Mouse (Mus musculus) spleen, postnatal 10 days (tissue): ENCODE measurements around the gene Bmp6.

Source experiments
- DNase-seq, 2 experiments: peaks; one replicate each; pipeline ENCODE4 v3.0.0; 2021 to 2022; ENCODE audit warnings: low spot score in 2 of 2

Gene Bmp6

GRCm38 (mm10) chr13:38511979-38512378 lies 167.1 kb downstream of the Bmp6 start:
- no peak for DNase-seq

- DNase-seq, result no peak
Measured at GRCm38 (mm10) chr13:38513921-38514320, 169.0 kb downstream of the Bmp6 start.

GRCm38 (mm10) chr13:38515431-38515830 lies 170.5 kb downstream of the Bmp6 start:
- DNase-seq, result no peak

- no peak for DNase-seq
Measured at GRCm38 (mm10) chr13:38515845-38516244, 170.9 kb downstream of the Bmp6 start.

GRCm38 (mm10) chr13:38516582-38516981 lies 171.7 kb downstream of the Bmp6 start:
- no peak for DNase-seq

GRCm38 (mm10) chr13:38520299-38520698 lies 175.4 kb downstream of the Bmp6 start:
- DNase-seq, result no peak

GRCm38 (mm10) chr13:38522056-38522654 lies 177.2 kb downstream of the Bmp6 start:
- no peak for DNase-seq

GRCm38 (mm10) chr13:38523231-38523630 lies 178.3 kb downstream of the Bmp6 start:
- DNase-seq, result no peak

GRCm38 (mm10) chr13:38525261-38525660 lies 180.4 kb downstream of the Bmp6 start:
- no peak for DNase-seq

GRCm38 (mm10) chr13:38526116-38526515 lies 181.2 kb downstream of the Bmp6 start:
- DNase-seq, result no peak

GRCm38 (mm10) chr13:38527041-38527796 lies 182.3 kb downstream of the Bmp6 start:
- DNase-seq, result no peak

- DNase-seq, result peak; percentile 86 to 92
Measured at GRCm38 (mm10) chr13:38527797-38528650, 183.1 kb downstream of the Bmp6 start.

GRCm38 (mm10) chr13:38528687-38529294 lies 183.9 kb downstream of the Bmp6 start, which contains the start of gene Txndc5:
TSS of gene Txndc5 (minus strand) at chr13:38528824.
- DNase-seq, result no peak

GRCm38 (mm10) chr13:38529576-38529975 lies 184.7 kb downstream of the Bmp6 start:
- DNase-seq, result no peak

GRCm38 (mm10) chr13:38531498-38531897 lies 186.6 kb downstream of the Bmp6 start:
- DNase-seq, result no peak

- no peak for DNase-seq
Measured at GRCm38 (mm10) chr13:38533461-38533860, 188.6 kb downstream of the Bmp6 start.

- no peak for DNase-seq
Measured at GRCm38 (mm10) chr13:38534016-38534415, 189.1 kb downstream of the Bmp6 start.

GRCm38 (mm10) chr13:38534731-38535130 lies 189.8 kb downstream of the Bmp6 start:
- DNase-seq, result no peak

- DNase-seq, result no peak
Measured at GRCm38 (mm10) chr13:38537521-38537920, 192.6 kb downstream of the Bmp6 start.

GRCm38 (mm10) chr13:38539192-38539900 lies 194.4 kb downstream of the Bmp6 start:
- DNase-seq, result no peak

- DNase-seq, result no peak
Measured at GRCm38 (mm10) chr13:38543455-38544125, 198.7 kb downstream of the Bmp6 start.
